Mouse (Mus musculus) brain, embryonic 18.5 days (tissue): ENCODE data around the gene Rora.

Experiments used
- DNase-seq: peaks from one replicate; pipeline ENCODE4 v3.0.0-alpha.2; 2012; ENCODE audit warnings: low read depth, low spot score

Rora gene

DNA sequence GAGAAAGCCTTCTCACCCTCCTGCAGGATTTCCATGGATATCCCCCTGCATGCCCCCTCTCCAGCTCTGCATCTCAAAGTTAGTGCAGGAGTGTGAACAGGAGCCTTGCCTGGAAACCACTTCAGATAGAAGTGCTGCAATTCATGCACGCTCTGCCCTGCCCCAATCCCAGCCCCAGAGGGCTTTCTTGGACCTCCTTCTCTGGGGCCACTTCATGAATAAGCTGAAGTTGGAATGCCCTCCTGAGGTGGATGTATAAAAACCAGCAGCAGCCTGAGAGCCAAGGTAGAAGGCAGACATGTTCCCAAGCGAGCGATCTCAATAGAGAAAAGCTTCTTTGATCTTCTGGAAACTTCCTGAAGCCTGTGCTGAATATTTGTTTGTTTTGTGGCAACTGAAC, 572.8 kb downstream of the Rora start:
- DNase-seq = no peak

DNA sequence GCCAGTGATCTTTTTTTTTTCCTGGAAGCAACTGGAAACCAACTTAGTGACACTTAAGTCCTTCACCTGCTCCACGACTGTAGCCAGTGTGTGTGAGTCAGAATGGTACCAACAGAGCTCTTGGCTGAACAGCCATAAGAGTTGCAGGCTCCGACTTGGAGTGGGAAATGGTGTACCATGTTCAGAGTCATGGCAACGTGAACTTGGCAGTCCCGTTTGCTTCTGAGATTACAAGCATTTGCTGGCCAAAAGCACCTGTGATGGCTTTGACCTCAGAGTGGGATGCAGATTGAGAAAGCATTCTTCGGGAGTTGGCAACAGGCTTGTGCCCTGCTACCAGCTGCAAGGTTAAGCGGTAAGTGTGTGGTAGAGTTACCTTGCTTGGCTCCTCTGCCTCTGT, 574.2 kb downstream of the Rora start:
- DNase-seq = no peak

DNA sequence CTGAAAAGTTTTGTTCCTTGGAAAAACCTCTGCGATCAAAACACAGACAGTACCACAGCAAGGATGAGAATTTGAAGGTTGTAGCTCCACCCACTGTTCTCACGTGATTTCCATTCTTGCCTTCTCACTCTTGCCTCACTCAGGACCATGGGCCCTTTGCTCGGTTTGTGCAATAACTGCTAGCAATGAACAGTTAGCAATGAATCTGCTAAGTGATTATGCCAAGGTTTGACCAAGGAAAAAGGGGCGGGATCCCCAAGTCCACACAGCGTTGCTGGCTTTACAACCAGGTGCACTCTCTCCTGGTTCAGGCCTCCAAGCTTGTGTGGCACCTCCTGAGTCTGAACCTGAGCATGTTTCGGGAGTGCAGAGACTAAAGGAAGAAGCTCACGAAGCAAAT, 576.3 kb downstream of the Rora start:
- no peak for DNase-seq

DNA sequence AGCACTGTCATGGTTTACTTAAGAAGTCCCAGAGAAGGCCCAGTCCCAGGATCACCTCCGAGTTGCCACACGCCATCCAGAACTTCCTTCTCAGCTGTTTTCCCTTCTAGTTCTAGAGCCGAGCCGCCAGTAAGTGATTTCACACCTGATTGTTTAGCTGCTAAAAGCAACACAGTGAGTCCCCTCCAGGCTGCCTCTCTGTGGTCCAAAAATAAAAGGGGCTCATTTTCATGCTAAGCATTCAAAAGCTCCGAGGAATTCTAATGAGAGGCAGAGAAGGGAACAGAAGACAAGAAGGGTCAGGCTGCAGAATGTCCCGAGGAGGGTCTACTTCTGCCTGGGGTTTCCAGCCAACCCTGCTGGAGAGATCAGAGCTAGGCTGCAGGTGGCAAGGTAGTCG, 580.9 kb downstream of the Rora start:
- DNase-seq = no peak

DNA sequence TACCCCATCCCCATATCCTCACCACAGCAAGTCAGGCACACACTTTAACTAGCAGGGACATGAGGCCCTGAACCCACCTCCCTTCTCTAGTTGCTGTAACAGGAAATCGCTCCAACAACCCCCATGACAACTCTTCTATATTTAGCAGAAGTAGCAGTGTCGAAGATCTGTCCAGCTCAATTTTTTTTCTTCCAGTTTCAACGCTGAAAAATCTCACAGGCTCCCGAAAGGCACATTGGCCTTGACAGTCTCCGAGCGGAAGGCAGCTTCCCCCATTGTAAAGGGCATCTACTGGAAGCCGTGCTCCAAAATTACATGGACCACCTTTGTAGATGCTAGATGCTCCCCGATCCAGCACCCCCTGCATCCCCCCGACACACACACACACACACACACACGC, 583.7 kb downstream of the Rora start:
- DNase-seq = no peak

DNA sequence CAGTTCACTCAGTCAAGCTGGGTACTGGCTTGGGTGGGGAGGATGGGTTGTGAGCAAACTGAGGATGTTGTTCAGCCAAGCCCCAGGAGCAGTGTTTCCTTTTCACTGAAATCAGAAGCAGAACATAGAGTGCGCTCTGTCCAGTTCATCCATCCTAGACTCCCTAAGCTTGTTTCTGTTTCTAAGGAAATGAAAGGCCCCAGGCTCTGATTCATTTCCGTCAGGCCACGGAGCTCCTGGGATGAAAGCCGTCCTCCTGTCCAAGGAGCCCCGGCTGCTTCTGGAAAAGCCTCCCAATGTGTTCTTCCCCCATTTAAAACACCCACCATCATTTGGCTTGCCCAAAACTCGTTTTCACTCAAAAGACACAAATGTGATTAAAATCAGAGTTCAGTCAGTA, 589.0 kb downstream of the Rora start:
- DNase-seq = no peak

DNA sequence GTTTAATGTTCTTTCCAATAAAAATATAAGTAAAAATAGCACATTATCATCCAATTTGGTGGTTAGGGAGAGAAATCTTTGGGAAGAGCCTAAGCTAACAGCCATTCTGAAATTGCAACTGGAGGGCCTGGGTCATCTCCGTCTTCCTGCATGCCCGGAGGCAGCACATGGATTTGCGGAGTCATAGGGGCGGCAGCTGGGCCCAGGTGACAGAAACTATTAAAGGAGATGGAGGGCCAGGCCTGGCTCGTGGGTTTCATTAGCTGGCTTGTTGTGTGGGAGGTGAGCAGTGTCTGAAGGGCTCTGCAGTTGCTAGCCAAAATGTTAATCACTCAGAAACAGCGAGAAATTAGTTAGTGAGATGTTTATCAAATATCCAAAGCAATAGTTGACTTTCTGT, 590.0 kb downstream of the Rora start:
- no peak for DNase-seq

DNA sequence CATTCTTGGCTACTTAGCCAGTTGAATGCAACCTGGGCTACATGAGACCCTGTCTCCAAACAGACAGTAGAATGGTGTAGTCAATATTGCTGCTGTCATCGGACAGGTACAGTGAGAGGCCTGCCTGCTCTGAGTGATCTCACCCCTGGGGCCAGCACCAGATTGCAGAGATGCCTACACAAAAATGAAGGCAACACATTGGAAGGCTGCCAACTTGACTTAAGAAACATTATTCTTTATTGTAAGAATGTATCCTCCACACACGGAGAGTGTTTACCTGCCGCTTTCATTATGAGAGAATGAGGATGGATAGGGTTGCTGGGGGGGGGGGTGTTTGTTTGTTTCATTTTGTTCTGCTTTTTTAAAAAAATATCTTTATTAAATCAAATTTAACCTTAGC, 592.6 kb downstream of the Rora start:
- DNase-seq = no peak

DNA sequence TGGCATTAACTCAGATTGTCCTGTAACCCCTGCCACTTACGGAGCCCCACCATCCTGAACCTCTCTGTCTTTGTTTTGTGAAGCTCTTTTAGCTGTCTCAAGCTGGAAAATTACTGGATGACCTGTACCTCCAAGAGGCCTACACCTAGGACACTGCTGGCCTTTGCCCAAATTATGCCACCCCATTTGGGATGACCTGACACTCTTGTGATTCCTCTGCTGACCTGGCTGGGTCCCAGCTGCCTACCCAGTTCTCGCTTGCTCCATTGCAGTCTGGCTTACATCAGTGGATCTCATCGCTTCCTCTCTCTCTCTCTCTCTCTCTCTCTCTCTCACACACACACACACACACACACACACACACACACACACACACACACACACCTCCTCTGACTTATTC, 596.0 kb downstream of the Rora start:
- no peak for DNase-seq

DNA sequence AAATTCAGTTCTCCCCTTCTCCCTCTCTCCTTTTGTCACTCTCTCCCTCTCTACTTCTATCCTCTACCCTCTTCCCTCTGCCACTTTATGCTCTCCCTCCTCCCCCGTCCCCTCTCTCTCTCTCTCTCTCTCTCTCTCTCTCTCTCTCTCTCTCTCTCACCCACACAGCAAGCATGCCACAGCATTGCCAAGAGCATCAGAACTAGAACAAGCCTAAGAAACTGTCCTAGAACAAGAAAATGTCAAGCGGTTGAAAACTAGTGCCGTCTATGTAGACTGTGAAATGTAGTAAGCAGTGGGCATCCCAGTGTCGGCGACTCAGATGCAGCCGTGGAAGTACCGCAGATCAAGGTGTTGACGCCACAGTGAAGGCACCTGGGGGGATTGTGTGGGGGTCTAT, 596.7 kb downstream of the Rora start:
- DNase-seq = no peak

DNA sequence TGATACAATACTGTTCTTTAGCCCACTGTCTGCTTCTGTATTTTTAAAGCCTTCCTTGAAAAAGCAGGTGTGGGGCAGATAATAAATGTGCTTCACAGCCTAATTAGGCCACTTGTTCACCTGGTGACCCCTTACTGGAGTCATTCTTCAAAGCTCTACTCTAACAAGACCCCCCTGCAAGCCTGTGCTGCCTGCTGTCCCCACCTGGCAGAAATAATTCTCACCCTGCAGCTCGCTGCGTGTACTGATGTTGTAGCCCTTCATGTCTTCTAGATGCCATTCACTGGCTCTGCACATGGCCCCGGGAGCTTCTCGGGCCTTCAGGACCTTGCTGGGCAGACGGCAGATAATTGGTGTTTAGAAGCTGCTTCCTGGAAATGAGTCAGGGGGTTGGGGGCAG, 604.9 kb downstream of the Rora start:
- DNase-seq = no peak

DNA sequence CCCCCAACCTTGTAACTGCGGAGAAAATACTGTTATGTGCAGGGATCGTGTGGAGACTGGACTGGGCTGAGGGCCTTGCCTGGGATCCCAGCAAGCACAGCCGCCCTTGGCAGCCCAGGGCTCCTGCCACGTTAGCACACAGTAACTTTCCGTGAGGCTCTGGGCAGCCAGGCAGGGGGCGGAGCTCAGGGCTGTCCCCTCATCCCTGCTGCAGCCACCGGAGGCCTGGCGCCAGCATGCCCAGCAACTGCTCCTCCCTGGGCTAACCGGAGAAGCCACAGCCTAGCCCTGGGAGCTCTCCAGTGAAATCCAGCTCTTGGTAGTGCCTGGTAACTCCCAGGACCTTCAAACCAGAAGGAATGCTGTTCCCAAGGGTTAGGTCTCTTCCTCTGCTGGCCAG, 605.8 kb downstream of the Rora start:
- no peak for DNase-seq

DNA sequence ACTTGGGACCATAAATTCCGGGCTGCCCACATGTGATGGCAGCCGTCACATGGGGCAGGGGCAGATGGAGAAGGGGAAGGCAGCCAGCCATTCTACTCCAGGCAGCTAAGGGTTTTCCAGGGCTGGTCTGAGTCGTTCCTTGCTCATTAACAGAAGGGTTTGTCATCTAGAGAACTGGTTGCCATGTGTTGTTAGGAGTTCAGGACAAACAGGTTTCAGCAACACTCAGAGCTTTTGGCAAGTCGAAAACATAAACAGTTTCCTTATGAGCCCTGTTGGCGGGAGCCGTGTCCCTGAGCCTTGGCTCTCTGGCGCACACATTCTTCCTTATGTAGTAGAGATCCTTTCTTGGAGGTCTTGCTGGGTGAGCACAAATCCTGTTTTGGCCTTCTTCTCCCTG, 611.6 kb downstream of the Rora start:
- no peak for DNase-seq

DNA sequence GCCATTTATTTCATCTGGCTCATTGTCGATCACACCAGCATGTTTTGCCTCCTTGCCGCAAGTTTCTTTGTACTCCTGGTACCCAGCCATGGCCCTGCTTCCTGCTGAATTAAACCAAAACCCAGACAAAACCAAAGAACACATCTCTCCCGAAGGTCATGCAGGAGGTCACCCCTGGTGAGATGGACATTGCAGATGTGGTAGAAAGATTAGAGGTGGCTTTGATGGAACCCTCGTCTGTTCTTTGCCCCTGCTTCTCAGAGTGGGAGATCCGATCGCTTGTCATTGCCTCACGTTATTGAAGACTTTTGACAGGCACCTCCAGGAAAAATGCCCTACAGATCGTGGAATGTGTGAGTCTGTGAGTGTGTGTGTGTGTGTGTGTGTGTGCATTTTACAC, 616.8 kb downstream of the Rora start:
- no peak for DNase-seq

DNA sequence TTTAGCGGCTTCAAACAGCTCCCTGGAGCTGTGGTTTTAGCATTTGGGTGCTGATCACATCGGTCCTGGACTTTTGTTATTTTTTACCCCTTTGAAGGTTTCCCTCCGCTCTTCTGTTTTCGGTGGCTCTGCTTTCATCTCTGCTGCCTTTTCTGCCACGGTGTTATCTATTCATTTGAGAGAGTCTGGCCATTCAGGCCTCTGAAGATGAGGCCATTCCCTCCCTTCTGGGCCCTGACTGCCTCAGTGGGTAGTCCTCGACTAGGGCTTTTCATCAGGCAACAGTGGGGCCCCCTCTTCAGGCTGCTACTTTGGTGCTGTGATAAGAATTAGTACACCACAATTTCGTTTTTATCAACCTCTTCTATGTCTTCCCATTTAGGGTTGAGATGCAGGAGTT, 617.3 kb downstream of the Rora start:
- no peak for DNase-seq

DNA sequence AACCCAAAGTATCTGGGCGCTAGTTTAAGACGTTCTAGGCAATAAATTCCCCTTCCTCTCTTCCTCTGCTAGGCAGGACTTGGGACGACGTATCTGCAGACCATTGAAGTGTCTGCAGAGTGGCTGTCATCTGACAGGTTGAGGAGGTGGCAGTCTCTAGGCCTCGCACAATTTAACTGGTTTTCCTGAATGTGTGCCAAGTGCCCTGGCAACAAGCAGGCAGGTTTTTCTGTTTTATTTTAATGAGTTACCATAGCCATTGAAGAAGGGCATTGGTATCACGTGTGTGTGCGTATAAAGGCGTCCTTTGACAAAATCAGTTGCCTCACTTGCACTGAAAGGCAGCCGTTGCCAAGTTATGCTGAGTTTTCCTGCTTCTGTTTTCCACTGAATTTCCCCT, 619.3 kb downstream of the Rora start:
- DNase-seq = no peak

DNA sequence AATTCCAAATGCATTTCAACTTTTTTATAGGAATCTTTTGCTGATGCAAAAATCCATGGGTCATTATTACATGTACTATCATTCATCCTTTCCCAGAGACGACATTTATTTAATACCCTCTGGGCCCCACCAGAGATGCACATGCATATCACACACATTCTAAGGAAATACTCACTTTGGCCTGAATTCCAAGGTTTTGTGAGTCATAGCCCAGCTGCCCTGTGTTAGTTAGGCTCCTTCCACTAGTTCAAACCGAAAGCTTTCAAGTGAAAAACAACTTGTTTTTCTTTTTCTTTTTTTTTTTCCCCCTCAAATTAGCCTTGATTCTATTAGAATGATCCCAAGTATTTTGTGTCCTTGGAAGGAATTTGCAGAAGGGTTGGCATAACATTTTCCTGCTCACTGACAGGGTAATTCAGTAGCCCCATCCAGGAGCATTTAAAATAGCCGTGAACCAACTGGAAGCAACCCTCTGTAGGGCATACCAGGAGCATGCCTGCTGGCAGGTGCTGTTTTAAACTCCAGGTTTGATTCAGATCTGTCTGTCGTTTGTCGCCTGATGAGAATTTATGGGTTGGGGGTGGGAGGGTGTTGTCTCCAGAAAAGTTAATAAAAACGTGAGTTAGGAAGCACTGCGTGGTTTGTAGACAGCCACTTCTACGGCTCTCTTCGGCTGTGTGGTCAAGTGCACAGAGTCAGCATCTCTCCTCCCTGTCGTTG, 621.3 kb downstream of the Rora start:
- DNase-seq = no peak

DNA sequence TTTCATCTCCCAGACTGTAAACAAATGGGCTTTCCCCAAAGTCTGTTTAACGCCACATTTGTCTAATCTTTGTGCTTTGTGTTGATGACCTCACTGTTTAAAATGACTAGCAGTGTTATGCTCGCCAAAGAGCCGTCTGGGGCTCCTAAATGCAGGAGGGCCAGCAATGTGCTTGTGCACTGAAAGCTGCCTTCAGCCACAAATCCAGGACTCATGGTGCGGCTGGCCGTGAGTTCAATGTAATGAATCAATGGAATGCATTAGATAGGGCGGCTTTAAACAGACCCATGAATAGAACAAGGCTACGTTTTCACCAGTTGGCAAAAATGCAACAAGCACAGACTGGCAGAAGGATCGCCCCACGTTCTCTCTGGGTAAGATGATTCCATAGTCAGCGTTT, 623.7 kb downstream of the Rora start:
- no peak for DNase-seq

DNA sequence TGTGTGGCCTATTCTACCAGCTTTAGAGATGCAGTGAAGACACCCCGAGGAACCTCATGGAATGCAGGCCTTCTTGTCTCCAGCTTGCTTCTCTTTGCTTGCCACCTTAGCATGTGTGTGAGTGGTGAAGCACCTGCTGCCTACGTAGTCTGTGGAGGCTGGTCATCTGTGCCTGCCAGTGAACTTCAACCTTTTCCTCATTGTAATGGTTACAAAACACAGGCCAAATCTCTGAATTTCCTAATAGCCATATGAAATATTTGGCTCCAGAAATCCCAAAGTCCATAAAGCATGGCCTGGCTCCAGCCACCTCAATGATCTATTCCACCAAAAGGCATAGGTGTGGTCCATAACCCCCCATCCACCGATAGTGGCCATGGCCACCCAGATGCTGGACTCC, 631.4 kb downstream of the Rora start:
- DNase-seq = no peak

DNA sequence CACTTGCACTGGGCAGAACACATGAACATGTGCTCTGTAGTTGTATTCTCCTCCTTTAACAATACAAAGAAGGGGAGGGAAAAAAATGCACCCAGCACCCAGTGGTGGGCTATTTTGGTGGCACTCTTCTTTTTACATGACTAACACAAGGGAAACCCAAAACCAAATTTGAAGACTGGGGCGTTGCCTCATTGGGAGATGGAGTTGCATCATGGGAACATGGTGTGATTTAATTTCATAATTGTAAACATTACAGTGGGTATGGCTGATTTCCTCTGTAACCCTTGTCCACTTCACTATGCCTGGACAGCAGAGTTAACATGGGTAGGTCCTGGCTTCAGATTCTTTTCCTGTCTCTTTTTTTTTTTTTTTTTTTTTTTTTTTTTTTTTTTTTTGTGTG, 634.5 kb downstream of the Rora start:
- no peak for DNase-seq

DNA sequence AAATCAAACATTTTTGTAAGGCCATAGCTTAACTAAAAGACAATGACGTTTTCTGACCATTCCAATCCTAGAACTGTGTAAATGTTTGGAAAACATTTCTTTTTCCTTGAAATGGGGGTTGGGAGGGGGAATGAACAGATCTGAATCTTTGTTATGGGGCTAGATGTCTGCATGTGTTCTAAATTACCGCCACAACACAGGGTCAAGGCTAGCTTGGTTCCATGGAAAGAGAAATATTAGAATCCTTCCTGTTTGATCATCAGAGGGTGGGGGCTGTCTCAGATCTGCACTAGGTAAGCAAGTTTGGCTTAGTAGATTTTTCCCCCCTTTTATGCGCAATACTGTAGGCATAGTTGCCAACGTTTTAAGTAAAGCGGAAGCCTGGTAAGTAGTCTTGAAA, 635.0 kb downstream of the Rora start:
- no peak for DNase-seq

DNA sequence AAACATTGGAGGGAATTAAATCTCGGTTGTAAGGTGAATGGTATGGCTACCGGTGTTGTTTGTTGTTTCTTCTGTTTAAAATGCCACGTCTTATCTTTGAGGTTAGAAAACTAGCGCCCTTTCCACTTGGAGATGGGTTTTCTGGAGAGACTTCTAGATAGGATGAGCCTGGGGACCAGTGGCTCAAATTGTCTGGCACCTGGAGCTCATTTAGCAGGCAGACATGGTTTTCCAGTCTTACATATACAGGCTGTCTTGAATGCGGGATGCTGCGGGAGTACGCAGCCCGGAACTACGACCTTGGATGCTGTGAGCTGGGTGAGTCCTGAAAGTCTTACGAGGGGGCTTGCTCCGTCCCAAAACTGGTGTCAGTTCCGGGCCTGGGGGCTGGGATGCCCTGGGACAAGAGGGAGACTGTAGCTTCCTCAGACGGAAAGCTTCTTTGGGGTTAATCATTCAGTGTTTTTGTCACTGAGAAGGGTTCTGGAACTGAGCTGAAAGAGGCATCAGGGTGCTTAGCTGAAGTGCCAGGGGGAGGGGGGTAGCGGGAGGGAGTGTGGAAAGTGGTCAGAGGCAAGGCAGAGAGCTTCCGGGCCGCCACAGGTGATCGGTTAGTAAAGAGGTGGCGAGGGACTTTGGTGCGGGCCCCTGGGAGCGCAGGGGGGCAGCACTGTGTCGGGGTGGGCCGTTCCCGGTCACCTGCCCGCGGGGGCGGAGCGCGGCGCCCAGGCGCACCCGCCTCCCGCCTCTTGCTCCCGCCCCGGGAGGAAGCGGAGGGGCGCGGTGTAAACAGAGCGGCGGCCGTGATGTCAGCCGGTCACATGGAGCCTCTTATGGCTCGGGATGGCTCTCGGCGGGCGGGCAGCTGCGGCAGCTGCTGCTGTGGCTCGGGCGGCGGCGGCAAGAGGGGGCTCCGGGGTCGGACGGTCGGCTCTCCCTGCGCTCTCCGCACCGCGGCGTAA, 635.8 kb downstream of the Rora start:
- no peak for DNase-seq
